Mouse (Mus musculus): ENCODE data around the gene Sdhaf1.

DNA sequence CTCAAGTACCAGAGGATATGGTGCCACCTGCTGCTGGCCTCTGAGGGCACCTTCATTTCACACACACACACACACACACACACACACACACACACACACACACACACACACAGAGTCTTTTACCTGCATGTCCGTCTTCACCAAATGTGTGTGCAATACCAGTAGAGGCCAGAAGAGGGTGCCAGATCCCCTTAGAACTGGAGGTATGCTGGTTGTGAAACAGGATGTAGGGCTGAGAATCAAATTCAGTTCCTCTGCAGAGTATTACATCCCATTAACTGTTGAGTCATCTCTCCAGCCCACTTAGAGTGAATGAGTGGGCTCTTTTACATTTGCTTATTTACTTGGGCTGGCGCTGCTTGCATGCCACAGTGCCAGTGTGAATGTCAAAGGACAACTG is 1.7 kb upstream of the Sdhaf1 start:
- TF ChIP-seq CTCF (IDR thresholded peaks at IDR 0.05) (peak; percentile 76), EP300 (IDR thresholded peaks at IDR 0.05) (no peak)
